Mouse (Mus musculus): ENCODE results near the gene Taf12.

GRCm38 (mm10) chr4:132329835-132330354 lies 55.7 kb downstream of the Taf12 start:
- TF ChIP-seq EP300 (optimal IDR thresholded peaks at IDR 0.05): no peak
- TF ChIP-seq CTCF (IDR thresholded peaks at IDR 0.05; ENCODE audit: low read depth): no peak
